ENCODE assay signal across 22 mouse cellular contexts in the genomic region with DNA sequence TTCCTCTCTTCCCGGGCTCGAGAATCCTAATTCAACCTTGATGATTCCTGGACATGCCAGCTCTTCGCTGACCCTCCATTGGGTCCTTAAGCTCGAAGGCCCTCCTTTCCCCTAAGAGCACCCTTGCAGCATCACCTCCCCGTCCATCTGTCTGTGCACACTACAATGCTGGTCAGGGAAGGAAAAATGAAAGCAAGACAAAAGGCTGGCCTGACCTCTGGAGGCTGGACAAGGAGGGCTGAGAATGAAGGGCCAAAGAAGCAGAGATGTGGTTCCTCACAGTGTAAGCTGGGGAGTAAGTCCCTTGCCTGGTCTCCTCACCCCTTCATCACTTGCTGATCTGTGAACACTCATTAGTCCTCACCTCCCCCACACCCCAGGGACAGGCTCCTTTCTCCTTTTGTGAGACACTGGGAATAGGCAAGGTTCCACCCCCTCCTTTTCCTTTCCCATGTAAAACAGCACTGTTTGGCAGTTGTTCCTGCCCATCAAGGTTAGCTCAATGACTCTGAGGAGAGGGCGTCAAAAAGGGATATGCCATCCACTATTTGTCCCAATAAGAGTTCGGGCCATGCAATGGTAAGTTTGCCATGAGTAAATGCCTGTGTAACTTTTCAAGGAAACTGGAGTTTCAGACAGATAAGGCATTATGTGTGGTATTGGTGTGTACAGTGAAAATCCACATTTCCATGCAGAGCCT.
DNase-seq lines count a peak whose midpoint lies in the region; ATAC-seq and TF ChIP-seq lines count a peak whose summit lies in the region.
"Had no signal": no experiment of that assay in that cellular context is flagged by ENCODE, and none has a peak within 500 bp of the region (broad histone marks: within the 10 kb centered on the region; RNA-seq: fewer than 3 reads in every experiment).

No protein-coding gene starts in this region.

- H3K36me3 ChIP-seq in forebrain, embryonic 10.5 days (replicated peaks), result no peaks in the 10 kb centered on the region
- H3K36me3 ChIP-seq in forebrain, embryonic 14.5 days (ENCODE audit: control insufficient read depth, insufficient read depth, low read length), result no peaks in the 10 kb centered on the region
- no peaks in the 10 kb centered on the region for H3K36me3 ChIP-seq in intestine, postnatal 0 days (ENCODE audit: control insufficient read depth, insufficient read depth)
- no peaks in the 10 kb centered on the region for H3K36me3 ChIP-seq in intestine, embryonic 16.5 days (ENCODE audit: control insufficient read depth, insufficient read depth, low read length)
- H3K36me3 ChIP-seq in lung, postnatal 0 days (ENCODE audit: insufficient read depth, low read length), result no peaks in the 10 kb centered on the region
- no peaks in the 10 kb centered on the region for H3K36me3 ChIP-seq in myocyte (ENCODE audit: control insufficient read depth, insufficient read depth)
- H3K36me3 ChIP-seq: hindbrain, embryonic 15.5 days; limb, embryonic 10.5 days; liver, embryonic 12.5 days had no signal

- TF ChIP-seq CTCF in intestine, postnatal 0 days (IDR thresholded peaks at IDR 0.05; ENCODE audit: low read depth), result peak; percentile 51
- TF ChIP-seq CTCF in lung, postnatal 0 days (IDR thresholded peaks at IDR 0.05), result peak; percentile 44

- no peaks in the 10 kb centered on the region for H3K79me2 ChIP-seq in myocyte (ENCODE audit: control insufficient read depth, insufficient read depth)

- no peak for TF ChIP-seq EP300 in lung, postnatal 0 days (IDR thresholded peaks at IDR 0.05)

- no peak for DNase-seq in forebrain, embryonic 10.5 days (ENCODE audit: extremely low spot score, low spot score)
- DNase-seq in forebrain, embryonic 14.5 days (ENCODE audit: low spot score), result no peak
- no peak for DNase-seq in lung, postnatal 0 days (ENCODE audit: low spot score)
- no peak for DNase-seq in lung, postnatal 14 days
- DNase-seq in gastrocnemius, adult 8-10 months (ENCODE audit: low spot score in 2 of 2), result no peak
- DNase-seq: adrenal gland, adult 8-10 months; cerebellum, adult 18-20 months; cerebellum, postnatal 14 days; gastrocnemius, postnatal 10 days; heart, adult 18-20 months; heart, postnatal 36 days; kidney, adult 11 months; kidney, postnatal 10 days; lung, embryonic 14.5 days; right cerebral cortex, postnatal 14 days had no signal

- peaks cover 24% of the 10 kb centered on the region for H3K27me3 ChIP-seq in forebrain, embryonic 10.5 days (ENCODE audit: poor library complexity, severe bottlenecking)
- H3K27me3 ChIP-seq in forebrain, embryonic 14.5 days (replicated peaks; ENCODE audit: control insufficient read depth, insufficient read depth, low read length), result no peaks in the 10 kb centered on the region
- no peaks in the 10 kb centered on the region for H3K27me3 ChIP-seq in intestine, postnatal 0 days (replicated peaks; ENCODE audit: control insufficient read depth, insufficient read depth, low read length)
- no peaks in the 10 kb centered on the region for H3K27me3 ChIP-seq in intestine, embryonic 16.5 days (replicated peaks; ENCODE audit: control insufficient read depth, insufficient read depth, low read length)
- no peaks in the 10 kb centered on the region for H3K27me3 ChIP-seq in lung, postnatal 0 days (replicated peaks; ENCODE audit: insufficient read depth, low read length)
- no peaks in the 10 kb centered on the region for H3K27me3 ChIP-seq in myocyte (ENCODE audit: control insufficient read depth, insufficient read depth, insufficient read length)
- H3K27me3 ChIP-seq: hindbrain, embryonic 15.5 days; liver, embryonic 12.5 days had no signal

- peak overlapping the region; percentile 58; the same call in 1 of the 2 replicates for H3K27ac ChIP-seq in forebrain, embryonic 10.5 days
- H3K27ac ChIP-seq in forebrain, embryonic 14.5 days (ENCODE audit: low read depth, low read length), result no peak overlapping the region
- H3K27ac ChIP-seq in intestine, postnatal 0 days (ENCODE audit: low read depth, low read length), result no peak overlapping the region
- H3K27ac ChIP-seq in intestine, embryonic 16.5 days (ENCODE audit: low read length), result no peak overlapping the region
- no peak overlapping the region for H3K27ac ChIP-seq in lung, postnatal 0 days (ENCODE audit: low read length)
- H3K27ac ChIP-seq: hindbrain, embryonic 15.5 days; limb, embryonic 10.5 days; liver, embryonic 12.5 days; macrophage had no signal

- H3ac ChIP-seq in myocyte (ENCODE audit: control insufficient read depth, insufficient read length), result no peak overlapping the region

- H3K9me3 ChIP-seq in forebrain, embryonic 10.5 days, result no peaks in the 10 kb centered on the region
- H3K9me3 ChIP-seq in forebrain, embryonic 14.5 days (replicated peaks; ENCODE audit: control insufficient read depth, low read length), result no peaks in the 10 kb centered on the region
- no peaks in the 10 kb centered on the region for H3K9me3 ChIP-seq in intestine, postnatal 0 days (ENCODE audit: control insufficient read depth)
- no peaks in the 10 kb centered on the region for H3K9me3 ChIP-seq in intestine, embryonic 16.5 days (ENCODE audit: control insufficient read depth, low read length)
- no peaks in the 10 kb centered on the region for H3K9me3 ChIP-seq in lung, postnatal 0 days (ENCODE audit: low read length)
- H3K9me3 ChIP-seq: hindbrain, embryonic 15.5 days; limb, embryonic 10.5 days; liver, embryonic 12.5 days had no signal

- no peak overlapping the region for H3K4me3 ChIP-seq in forebrain, embryonic 10.5 days
- H3K4me3 ChIP-seq in forebrain, embryonic 14.5 days (ENCODE audit: low read depth, low read length), result no peak overlapping the region
- H3K4me3 ChIP-seq in intestine, postnatal 0 days (ENCODE audit: low read depth, low read length), result no peak overlapping the region
- no peak overlapping the region for H3K4me3 ChIP-seq in intestine, embryonic 16.5 days (ENCODE audit: low read length)
- no peak overlapping the region for H3K4me3 ChIP-seq in lung, postnatal 0 days (ENCODE audit: low read depth, low read length)
- H3K4me3 ChIP-seq in myocyte, result no peak overlapping the region
- H3K4me3 ChIP-seq: hindbrain, embryonic 15.5 days; limb, embryonic 10.5 days; liver, embryonic 12.5 days had no signal

- 82% methylated on average over 7 of the region's 7 CpGs for WGBS in forebrain, embryonic 10.5 days
- WGBS in forebrain, embryonic 14.5 days, result 78% methylated on average over 7 of the region's 7 CpGs
- whole genome bisulfite sequencing in intestine, postnatal 0 days, result 89% methylated on average over 7 of the region's 7 CpGs
- WGBS in intestine, embryonic 16.5 days, result 87% methylated on average over 7 of the region's 7 CpGs
- 86% methylated on average over 7 of the region's 7 CpGs for WGBS in lung, postnatal 0 days

- H3K4me2 ChIP-seq in forebrain, embryonic 14.5 days (ENCODE audit: low read length), result no peak overlapping the region
- no peak overlapping the region for H3K4me2 ChIP-seq in intestine, postnatal 0 days (replicated peaks; ENCODE audit: low read depth)
- no peak overlapping the region for H3K4me2 ChIP-seq in intestine, embryonic 16.5 days (ENCODE audit: low read depth, low read length)
- no peak overlapping the region for H3K4me2 ChIP-seq in lung, postnatal 0 days (replicated peaks; ENCODE audit: low read depth, low read length)
- peak overlapping the region; percentile 0 for H3K4me2 ChIP-seq in myocyte (ENCODE audit: low read depth)
- H3K4me2 ChIP-seq: hindbrain, embryonic 15.5 days; liver, embryonic 12.5 days; lung, embryonic 14.5 days had no signal

- peaks cover 38% of the 10 kb centered on the region for H3K4me1 ChIP-seq in forebrain, embryonic 10.5 days
- H3K4me1 ChIP-seq in forebrain, embryonic 14.5 days (ENCODE audit: control insufficient read depth, insufficient read depth, low read length), result 0 out of 2 replicates have a peak, but pooled peaks cover 2% of the 10 kb centered on the region
- no peaks in the 10 kb centered on the region for H3K4me1 ChIP-seq in intestine, postnatal 0 days (replicated peaks; ENCODE audit: control insufficient read depth, insufficient read depth, low read length)
- no peaks in the 10 kb centered on the region for H3K4me1 ChIP-seq in intestine, embryonic 16.5 days (ENCODE audit: control insufficient read depth, insufficient read depth, low read length)
- H3K4me1 ChIP-seq in lung, postnatal 0 days (ENCODE audit: insufficient read depth, low read depth, low read length), result no peaks in the 10 kb centered on the region
- H3K4me1 ChIP-seq: hindbrain, embryonic 15.5 days; liver, embryonic 12.5 days had no signal

- ATAC-seq in forebrain, embryonic 14.5 days, result no peak
- no peak for ATAC-seq in intestine, postnatal 0 days
- no peak for ATAC-seq in intestine, embryonic 16.5 days
- ATAC-seq in lung, postnatal 0 days, result no peak
- ATAC-seq: liver, embryonic 12.5 days had no signal

- TF ChIP-seq POLR2A in myocyte (IDR thresholded peaks at IDR 0.05; ENCODE audit: insufficient read length, low read depth), result no peak

- no peak overlapping the region for H3K9ac ChIP-seq in forebrain, embryonic 14.5 days (ENCODE audit: low read length)
- H3K9ac ChIP-seq in intestine, postnatal 0 days (ENCODE audit: low read depth, low read length), result no peak overlapping the region
- no peak overlapping the region for H3K9ac ChIP-seq in intestine, embryonic 16.5 days (ENCODE audit: low read depth, low read length)
- H3K9ac ChIP-seq in lung, postnatal 0 days (replicated peaks; ENCODE audit: low read depth), result no peak overlapping the region
- H3K9ac ChIP-seq: hindbrain, embryonic 15.5 days; liver, embryonic 12.5 days; lung, embryonic 14.5 days had no signal

TF ChIP-seq in myocyte, 11 proteins besides CTCF, POLR2A, EP300 and RAD21:
- peak in 2 of 3 experiments; percentile 72 to 82 for TF ChIP-seq MYOD1 (IDR thresholded peaks at IDR 0.05; ENCODE audit: control insufficient read depth in 1 of 3, insufficient read length in 2 of 3, low read depth in 2 of 3)
- TF ChIP-seq E2F4 (IDR thresholded peaks at IDR 0.05; ENCODE audit: insufficient read depth), result no peak
- no peak for TF ChIP-seq REST (IDR thresholded peaks at IDR 0.05; ENCODE audit: insufficient read depth, insufficient read length)
- no peak for TF ChIP-seq SRF (IDR thresholded peaks at IDR 0.05; ENCODE audit: control insufficient read depth, insufficient read length, low read depth)
- no peak for TF ChIP-seq TCF3 (IDR thresholded peaks at IDR 0.05; ENCODE audit: insufficient read length, low read depth)
- TF ChIP-seq TCF12 (IDR thresholded peaks at IDR 0.05; ENCODE audit: insufficient read depth, poor library complexity, severe bottlenecking), result no peak
- TF ChIP-seq CEBPB (IDR thresholded peaks at IDR 0.05; ENCODE audit: insufficient read depth, poor library complexity, severe bottlenecking), result no peak
- no peak for TF ChIP-seq MYOG (IDR thresholded peaks at IDR 0.05; ENCODE audit: control insufficient read depth in 1 of 3, insufficient read depth in 1 of 3, insufficient read length in 2 of 3, low read depth in 2 of 3)
